Comparison of ENCODE assay signal across 15 mouse cellular contexts in the genomic region with DNA sequence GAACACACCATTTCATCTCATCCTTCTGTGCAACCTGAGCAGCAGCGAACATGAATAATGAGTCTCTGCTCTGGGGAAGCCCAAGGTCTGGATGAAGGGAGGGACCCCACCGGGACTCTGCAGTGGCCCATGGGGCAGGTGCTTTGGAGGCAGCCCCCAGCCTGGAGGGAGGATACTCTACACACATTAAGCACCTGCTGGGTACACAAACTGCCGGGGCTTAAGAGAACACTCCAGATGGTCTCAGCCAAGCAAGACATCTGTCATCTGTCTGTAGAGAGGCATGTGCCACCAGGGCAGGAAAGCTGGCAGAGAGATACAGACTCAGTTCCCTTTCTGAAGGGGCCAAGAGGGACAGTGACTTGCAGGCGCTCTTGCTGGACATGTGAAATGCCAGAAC. TPM values are rescaled to one million over a fixed set of nuclear protein-coding genes. Genes with fewer than 3 reads are reported as not detected.
A peak's percentile ranks its signal among the peaks of the same experiment; 100 is the strongest.
DNase-seq lines count a peak whose midpoint lies in the region; ATAC-seq and TF ChIP-seq lines count a peak whose summit lies in the region.
"Had no signal": no experiment of that assay in that cellular context is flagged by ENCODE, and none has a peak within 500 bp of the region (broad histone marks: within the 10 kb centered on the region; RNA-seq: fewer than 3 reads in every experiment).

No protein-coding gene starts in this region.

- no peaks in the 10 kb centered on the region for H3K9me3 ChIP-seq in hindbrain, embryonic 13.5 days
- no peaks in the 10 kb centered on the region for H3K9me3 ChIP-seq in hindbrain, embryonic 10.5 days
- H3K9me3 ChIP-seq in kidney, embryonic 16.5 days (ENCODE audit: low read length), result no peaks in the 10 kb centered on the region
- H3K9me3 ChIP-seq: embryonic facial prominence, embryonic 12.5 days; limb, embryonic 10.5 days; liver, embryonic 15.5 days had no signal

- H3K4me3 ChIP-seq in hindbrain, embryonic 13.5 days, result no peak overlapping the region
- no peak overlapping the region for H3K4me3 ChIP-seq in hindbrain, embryonic 10.5 days
- no peak overlapping the region for H3K4me3 ChIP-seq in cerebellum, adult 2 months (replicated peaks; ENCODE audit: insufficient read depth, low read depth, low read length)
- no peak overlapping the region for H3K4me3 ChIP-seq in kidney, embryonic 16.5 days (ENCODE audit: low read length)
- H3K4me3 ChIP-seq: embryonic facial prominence, embryonic 12.5 days; limb, embryonic 10.5 days; liver, embryonic 15.5 days had no signal

- peak; percentile 28; the same call in 1 of the 2 replicates for ATAC-seq in hindbrain, embryonic 13.5 days (ENCODE audit: low FRiP score)
- no peak for ATAC-seq in kidney, embryonic 16.5 days (ENCODE audit: low FRiP score, low TSS enrichment)
- ATAC-seq: intestine, embryonic 16.5 days had no signal

- H3K4me1 ChIP-seq in hindbrain, embryonic 13.5 days (replicated peaks), result peaks cover 12% of the 10 kb centered on the region
- H3K4me1 ChIP-seq in hindbrain, embryonic 10.5 days (replicated peaks), result peaks cover 14% of the 10 kb centered on the region
- peaks cover 9% of the 10 kb centered on the region for H3K4me1 ChIP-seq in cerebellum, adult 2 months (ENCODE audit: control insufficient read depth, insufficient read depth, low read length)
- no peaks in the 10 kb centered on the region for H3K4me1 ChIP-seq in kidney, embryonic 16.5 days (ENCODE audit: insufficient read depth, low read length)
- H3K4me1 ChIP-seq: embryonic facial prominence, embryonic 12.5 days; liver, embryonic 15.5 days had no signal

- no peak overlapping the region for H3K4me2 ChIP-seq in hindbrain, embryonic 13.5 days
- H3K4me2 ChIP-seq in kidney, embryonic 16.5 days (replicated peaks; ENCODE audit: low read depth, low read length), result no peak overlapping the region
- H3K4me2 ChIP-seq: embryonic facial prominence, embryonic 12.5 days; liver, embryonic 15.5 days had no signal

- 56% methylated on average over 4 of the region's 4 CpGs for WGBS in hindbrain, embryonic 13.5 days
- WGBS in hindbrain, embryonic 10.5 days, result 79% methylated on average over 4 of the region's 4 CpGs
- WGBS in cerebellum, adult 2 months, result 15% methylated on average over 4 of the region's 4 CpGs
- WGBS in kidney, embryonic 16.5 days, result 73% methylated on average over 4 of the region's 4 CpGs

- H3K9ac ChIP-seq in hindbrain, embryonic 13.5 days, result no peak overlapping the region
- no peak overlapping the region for H3K9ac ChIP-seq in kidney, embryonic 16.5 days (replicated peaks; ENCODE audit: low read length)
- H3K9ac ChIP-seq: embryonic facial prominence, embryonic 12.5 days; liver, embryonic 15.5 days had no signal

- no peak for TF ChIP-seq POLR2A in cerebellum, adult 2 months (IDR thresholded peaks at IDR 0.05; ENCODE audit: borderline replicate concordance, insufficient read depth, low read length)

- TF ChIP-seq CTCF in cerebellum, adult 2 months (IDR thresholded peaks at IDR 0.05; ENCODE audit: borderline replicate concordance, insufficient read depth, low read depth, low read length), result no peak

- H3K27ac ChIP-seq in hindbrain, embryonic 13.5 days, result no peak overlapping the region
- H3K27ac ChIP-seq in hindbrain, embryonic 10.5 days, result no peak overlapping the region
- no peak overlapping the region for H3K27ac ChIP-seq in cerebellum, adult 2 months (ENCODE audit: insufficient read depth, low read length)
- H3K27ac ChIP-seq in kidney, embryonic 16.5 days (ENCODE audit: low read length), result no peak overlapping the region
- H3K27ac ChIP-seq: embryonic facial prominence, embryonic 12.5 days; limb, embryonic 10.5 days; liver, embryonic 15.5 days had no signal

- DNase-seq in hindbrain, embryonic 10.5 days (ENCODE audit: low spot score), result no peak
- DNase-seq in cerebellum, adult 2 months, result peak; percentile 23 to 37
- peak; percentile 15 to 17 for DNase-seq in cerebellum, postnatal 36 days
- DNase-seq in layer of hippocampus, adult 9-11 months, result peak; percentile 74
- no peak for DNase-seq in ovary, postnatal 10 days (ENCODE audit: low spot score)
- no peak for DNase-seq in lung, postnatal 36 days
- DNase-seq: kidney, postnatal 25 days; lung, postnatal 4 days; spleen, adult 18-20 months had no signal

- H3K36me3 ChIP-seq in hindbrain, embryonic 13.5 days, result no peaks in the 10 kb centered on the region
- H3K36me3 ChIP-seq in hindbrain, embryonic 10.5 days, result no peaks in the 10 kb centered on the region
- H3K36me3 ChIP-seq in kidney, embryonic 16.5 days (ENCODE audit: insufficient read depth, low read length), result no peaks in the 10 kb centered on the region
- H3K36me3 ChIP-seq: embryonic facial prominence, embryonic 12.5 days; limb, embryonic 10.5 days; liver, embryonic 15.5 days had no signal

- H3K27me3 ChIP-seq in hindbrain, embryonic 13.5 days, result no peaks in the 10 kb centered on the region; the same call in 1 of the 2 replicates
- H3K27me3 ChIP-seq in hindbrain, embryonic 10.5 days (ENCODE audit: insufficient read depth, poor library complexity, severe bottlenecking), result no peaks in the 10 kb centered on the region
- no peaks in the 10 kb centered on the region for H3K27me3 ChIP-seq in cerebellum, adult 2 months (ENCODE audit: control insufficient read depth, insufficient read depth, low read length)
- no peaks in the 10 kb centered on the region for H3K27me3 ChIP-seq in kidney, embryonic 16.5 days (ENCODE audit: insufficient read depth, low read length)
- H3K27me3 ChIP-seq: liver, embryonic 15.5 days had no signal

RNA-seq across cellular contexts. Expression of gene A430005L14Rik, which starts 27.1 kb away (rescaled TPM):
- 65.7 and 69.2 TPM in 2 replicates for polyA plus RNA-seq in hindbrain, embryonic 13.5 days (2015; fragmentation: Nextera tagmentation; extraction: Ambion mirVana)
- 131 and 150 TPM in 2 replicates for polyA plus RNA-seq in hindbrain, embryonic 10.5 days (2016; fragmentation: Nextera tagmentation; extraction: Ambion mirVana)
- polyA plus RNA-seq in cerebellum, adult 2 months (2012; rRNA removed), result 41.0 and 43.3 TPM in 2 replicates
- polyA plus RNA-seq in kidney, embryonic 16.5 days (2015; fragmentation: Nextera tagmentation; extraction: Ambion mirVana), result 94.6 and 97.5 TPM in 2 replicates

RNA-seq across cellular contexts. Expression of gene Dffb, which starts 45.0 kb away (rescaled TPM):
- 10.1 and 12.5 TPM in 2 replicates for polyA plus RNA-seq in hindbrain, embryonic 13.5 days (2015; fragmentation: Nextera tagmentation; extraction: Ambion mirVana)
- 12.0 and 14.9 TPM in 2 replicates for polyA plus RNA-seq in hindbrain, embryonic 10.5 days (2016; fragmentation: Nextera tagmentation; extraction: Ambion mirVana)
- polyA plus RNA-seq in cerebellum, adult 2 months (2012; rRNA removed), result 21.6 and 27.3 TPM in 2 replicates
- polyA plus RNA-seq in kidney, embryonic 16.5 days (2015; fragmentation: Nextera tagmentation; extraction: Ambion mirVana), result 14.1 and 14.3 TPM in 2 replicates

RNA-seq across cellular contexts. Expression of gene Cep104, which starts 45.1 kb away (rescaled TPM):
- 16.1 and 19.9 TPM in 2 replicates for polyA plus RNA-seq in hindbrain, embryonic 13.5 days (2015; fragmentation: Nextera tagmentation; extraction: Ambion mirVana)
- polyA plus RNA-seq in hindbrain, embryonic 10.5 days (2016; fragmentation: Nextera tagmentation; extraction: Ambion mirVana), result 21.1 and 22.5 TPM in 2 replicates
- polyA plus RNA-seq in cerebellum, adult 2 months (2012; rRNA removed), result 23.6 and 23.9 TPM in 2 replicates
- polyA plus RNA-seq in kidney, embryonic 16.5 days (2015; fragmentation: Nextera tagmentation; extraction: Ambion mirVana), result 16.1 and 17.6 TPM in 2 replicates

Comparison
In these comparisons a context has a peak if more than half of its experiments do, and no peak if none do; other contexts are left out.
1. DNase-seq: peak in cerebellum, adult 2 months (2 of 2), cerebellum, postnatal 36 days (2 of 2) and layer of hippocampus, adult 9-11 months (single experiment); none in hindbrain, embryonic 10.5 days (single experiment), ovary, postnatal 10 days (single experiment) and lung, postnatal 36 days (single experiment).